Mouse (Mus musculus) liver, adult (tissue): ENCODE results near the gene Mycbp2.
A peak's percentile ranks its signal among the peaks of the same experiment; 100 is the strongest.

Experiments
- GATA4 ChIP-seq: IDR thresholded peaks from 2 replicates; pipeline ENCODE4 v1.6.1; 2014; ENCODE audit warnings: mild to moderate bottlenecking, low read length; ENCODE audit not compliant: insufficient replicate concordance

Gene Mycbp2

DNA sequence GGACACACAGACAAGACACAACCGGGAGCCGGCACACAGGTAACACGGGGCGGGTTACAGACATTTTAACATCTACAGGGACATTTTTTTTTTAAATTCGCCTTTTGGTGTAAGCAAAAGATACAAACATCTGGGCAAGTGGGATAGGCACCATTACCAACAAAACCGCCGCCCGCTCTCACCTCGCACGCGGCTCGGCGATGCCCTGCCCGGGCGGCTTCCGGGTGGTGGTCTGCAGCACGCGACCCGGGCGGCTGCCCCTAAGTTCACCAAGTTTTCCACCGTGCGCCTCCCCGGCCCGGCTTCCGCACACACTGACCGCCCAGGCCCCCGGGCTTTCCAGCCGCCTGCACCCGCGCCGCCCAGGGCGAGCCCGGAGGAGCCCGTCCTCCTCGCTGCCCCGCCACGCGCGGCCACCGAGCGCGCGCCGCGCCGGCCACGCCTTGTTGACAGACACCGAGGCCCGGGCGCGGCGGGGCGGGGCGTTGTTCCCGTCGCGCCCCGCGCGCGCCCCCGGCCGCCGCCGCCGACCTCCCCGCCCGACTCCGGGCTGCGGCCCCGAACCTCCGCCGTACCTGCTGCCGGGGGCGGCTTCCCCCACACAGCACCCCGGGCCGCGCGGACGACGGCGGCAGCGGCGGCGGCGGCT is 247.9 kb downstream of the Mycbp2 start:
- TF ChIP-seq GATA4, result no peak

DNA sequence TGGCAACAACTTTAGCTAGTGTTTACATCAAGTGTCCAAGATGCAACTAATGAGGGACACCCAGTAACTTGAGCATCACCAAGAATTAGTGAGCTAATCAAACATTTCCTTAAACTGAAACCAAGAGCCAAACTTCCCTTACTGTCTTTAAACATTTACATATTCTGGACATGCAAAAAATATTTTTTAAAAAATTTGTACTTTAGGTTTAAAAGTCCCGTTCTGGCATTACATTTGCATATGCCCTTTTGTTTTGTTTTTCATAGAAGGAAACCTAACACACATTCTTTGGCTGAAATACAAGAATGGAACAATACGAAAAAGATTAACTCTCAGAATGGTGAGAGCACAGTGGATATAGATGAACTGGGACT is 248.4 kb downstream of the Mycbp2 start:
- no peak for TF ChIP-seq GATA4

DNA sequence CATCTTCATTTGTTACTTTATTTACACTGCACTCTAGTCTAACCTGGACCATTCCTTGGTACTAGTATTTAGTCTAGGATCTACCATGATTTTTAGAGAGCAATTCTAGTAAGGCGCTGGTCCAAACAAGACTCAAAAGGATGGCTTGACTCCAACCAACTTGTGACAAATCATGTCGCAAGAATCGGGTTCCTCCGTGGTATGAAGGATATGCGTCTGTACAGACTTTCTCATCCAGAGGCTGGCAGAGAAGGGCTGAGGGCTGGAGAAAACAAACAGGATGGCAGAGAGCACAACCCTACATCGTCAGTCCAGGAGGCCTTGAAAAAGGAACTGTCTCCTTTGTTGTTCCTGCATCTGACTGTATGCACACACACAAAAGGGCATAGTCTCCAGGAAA is 250.0 kb downstream of the Mycbp2 start:
- no peak for TF ChIP-seq GATA4

DNA sequence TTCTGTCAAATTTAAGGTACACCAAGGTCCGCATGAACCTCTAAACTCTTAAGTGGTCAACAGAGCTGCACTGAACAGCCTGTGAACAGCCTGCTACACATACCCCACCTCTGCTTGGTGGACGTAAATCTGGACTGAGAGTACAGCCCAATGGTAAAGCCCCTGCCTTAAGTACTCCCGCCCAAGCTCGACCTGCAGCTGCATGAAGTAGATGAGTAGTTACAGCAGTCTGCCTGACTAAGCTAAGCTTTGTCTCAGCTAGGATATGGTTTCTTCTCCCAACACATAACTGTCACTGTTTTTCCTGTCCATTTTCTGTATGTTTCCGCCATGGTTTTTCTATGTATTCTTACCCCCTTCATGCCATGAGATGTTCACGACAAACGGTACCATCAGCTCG is 250.8 kb downstream of the Mycbp2 start:
- TF ChIP-seq GATA4, result no peak

DNA sequence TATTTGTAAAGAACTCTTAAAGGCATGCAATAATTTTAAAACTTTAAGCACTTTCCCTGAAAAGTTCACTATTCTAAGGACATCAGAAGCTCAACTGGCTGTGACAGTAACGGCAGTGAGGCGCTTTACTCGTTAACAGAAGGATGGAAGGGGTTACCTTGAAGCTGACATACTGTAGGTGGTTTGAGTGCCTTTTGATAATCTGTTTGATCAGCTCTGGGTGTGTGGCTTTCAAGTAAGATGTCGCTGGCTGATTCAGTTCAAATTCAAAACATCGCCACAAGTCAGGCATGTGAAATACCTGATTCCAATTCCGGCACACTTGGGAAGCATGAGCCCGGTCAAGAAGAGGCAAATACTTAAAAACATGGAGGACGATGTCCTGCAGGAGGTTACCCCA is 251.6 kb downstream of the Mycbp2 start:
- no peak for TF ChIP-seq GATA4

DNA sequence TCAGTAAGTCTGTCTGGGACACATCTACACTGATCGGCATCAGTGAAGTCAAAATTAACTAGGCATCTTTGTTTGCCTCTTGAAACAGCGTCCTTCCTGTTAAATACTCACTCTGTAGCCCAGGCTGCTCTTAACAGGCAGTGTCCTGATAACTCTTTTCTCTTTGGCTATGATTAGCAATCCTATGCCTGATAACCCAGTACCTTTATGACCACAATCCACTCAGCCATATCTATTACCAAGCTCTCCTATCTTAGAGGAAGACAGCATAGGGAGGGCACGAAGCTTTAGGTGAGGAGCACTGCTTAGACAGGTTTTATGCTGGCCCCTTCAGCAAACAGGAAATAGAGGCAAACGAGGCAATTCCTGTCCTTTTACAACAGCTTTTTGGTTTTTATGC is 252.9 kb downstream of the Mycbp2 start:
- no peak for TF ChIP-seq GATA4

DNA sequence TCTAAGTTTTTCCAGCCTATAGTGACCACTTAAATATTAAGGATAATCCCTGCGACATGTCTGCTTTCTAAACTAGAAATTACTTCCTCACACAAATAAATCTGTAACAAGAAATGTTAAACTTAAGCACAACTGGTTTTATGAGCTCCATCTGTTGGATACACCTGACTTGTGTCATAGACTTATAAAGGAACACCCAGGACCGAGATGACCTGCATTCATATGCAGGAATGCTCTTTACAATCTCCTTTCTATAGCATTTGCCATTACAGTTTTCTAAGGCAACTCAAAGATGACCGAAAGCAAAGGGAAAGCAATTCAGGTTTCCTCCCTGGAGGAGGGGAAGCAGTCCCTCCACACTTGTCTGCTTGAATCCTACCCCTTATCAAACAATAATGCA is 253.4 kb downstream of the Mycbp2 start:
- TF ChIP-seq GATA4, result no peak

DNA sequence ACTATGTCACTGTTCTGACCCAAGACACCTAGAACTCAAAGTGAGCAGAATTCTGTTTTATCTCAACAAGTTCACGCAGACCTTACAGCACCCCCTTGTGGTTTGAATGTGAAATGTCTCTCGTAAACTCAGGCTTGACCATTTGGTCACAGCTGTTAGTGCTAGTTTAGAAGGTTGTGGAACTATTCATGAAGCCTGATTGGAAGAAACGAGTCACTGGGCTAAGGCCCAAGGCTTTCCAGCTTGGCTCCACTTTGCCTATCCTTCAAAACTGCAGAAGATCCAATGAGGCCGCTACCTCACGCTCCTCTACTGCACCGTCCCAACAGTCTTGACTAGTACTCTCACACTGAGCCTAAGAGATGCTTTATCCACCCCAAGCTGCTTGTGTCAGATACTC is 258.0 kb downstream of the Mycbp2 start:
- no peak for TF ChIP-seq GATA4

DNA sequence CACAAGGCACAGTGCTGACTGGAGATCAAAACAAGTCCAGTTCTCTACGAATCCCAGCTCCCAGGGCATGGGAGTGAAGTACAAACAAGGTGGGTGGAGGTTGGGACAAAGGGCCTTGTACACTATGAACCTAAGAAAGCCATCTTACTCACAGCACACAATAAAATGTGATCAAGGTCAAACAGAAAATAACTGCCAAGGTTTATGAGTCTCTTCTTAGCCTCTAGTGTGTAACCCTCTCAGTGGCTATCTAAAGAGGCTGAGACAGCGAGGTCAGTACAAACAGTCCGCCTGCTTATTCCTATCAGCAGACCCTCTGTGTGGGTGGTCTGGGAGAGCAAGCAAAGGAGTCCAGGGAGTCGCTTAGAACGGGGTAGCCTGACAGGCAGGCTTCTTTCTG is 258.8 kb downstream of the Mycbp2 start:
- TF ChIP-seq GATA4, result no peak

DNA sequence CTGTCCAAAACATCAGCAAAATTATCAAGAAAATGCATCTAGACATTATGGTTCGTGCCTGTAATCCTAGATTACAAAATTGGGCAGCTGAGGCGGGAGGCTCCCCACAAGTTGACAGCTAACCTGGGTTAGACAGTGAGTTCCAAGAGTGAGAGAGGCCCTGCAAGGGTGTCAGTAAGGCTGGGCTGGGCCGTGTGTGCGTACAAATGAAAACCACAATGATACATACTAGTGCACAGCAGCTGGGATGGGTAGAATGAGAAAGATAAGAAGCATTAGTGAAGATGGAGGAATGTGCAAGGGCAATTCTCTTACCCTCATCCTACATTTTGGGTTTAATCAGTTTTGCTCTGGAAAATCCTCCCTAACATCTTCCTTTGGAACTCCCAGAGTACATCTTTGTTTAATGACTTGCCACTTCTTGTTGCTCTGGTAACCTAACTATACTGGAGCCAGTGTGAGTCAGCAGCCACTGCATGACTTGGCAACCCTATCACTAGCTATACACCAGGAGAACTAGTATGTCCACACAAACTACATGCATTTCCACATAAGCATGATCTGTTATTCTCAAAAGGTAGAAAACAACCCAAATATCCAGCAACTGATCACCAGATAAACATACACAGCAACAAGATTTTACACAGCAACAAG is 259.8 kb downstream of the Mycbp2 start:
- no peak for TF ChIP-seq GATA4

DNA sequence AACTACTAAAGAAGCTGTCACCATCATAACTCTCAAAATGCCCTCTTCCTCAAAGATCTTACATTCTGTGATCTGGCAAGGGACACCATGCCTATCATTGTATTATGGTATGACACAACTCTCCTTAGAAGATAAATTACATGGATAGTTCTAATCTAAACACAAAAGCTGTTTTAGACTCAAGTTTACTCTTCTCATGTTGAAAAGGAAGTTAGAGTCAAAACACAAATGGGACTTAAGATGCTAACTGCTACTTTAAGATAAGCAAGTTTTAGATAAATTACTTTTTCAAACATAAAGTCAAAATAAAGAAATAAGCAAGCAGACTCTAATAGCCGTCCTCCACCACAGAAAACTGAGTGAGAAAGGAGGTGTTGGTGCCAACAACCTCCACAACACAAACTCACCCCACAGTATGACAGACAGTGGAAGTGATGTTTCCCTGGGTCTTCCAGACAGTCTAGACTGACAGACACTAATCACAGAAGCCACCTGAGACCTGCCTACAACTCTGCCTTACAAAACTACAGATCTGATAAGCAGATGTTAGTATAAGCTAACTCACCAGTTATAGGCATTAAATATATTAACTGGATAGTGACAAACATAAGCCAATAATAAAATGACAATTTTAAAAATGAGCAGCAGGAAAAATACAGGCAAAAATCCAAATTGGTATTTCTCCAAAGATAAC is 260.6 kb downstream of the Mycbp2 start:
- TF ChIP-seq GATA4, result no peak

DNA sequence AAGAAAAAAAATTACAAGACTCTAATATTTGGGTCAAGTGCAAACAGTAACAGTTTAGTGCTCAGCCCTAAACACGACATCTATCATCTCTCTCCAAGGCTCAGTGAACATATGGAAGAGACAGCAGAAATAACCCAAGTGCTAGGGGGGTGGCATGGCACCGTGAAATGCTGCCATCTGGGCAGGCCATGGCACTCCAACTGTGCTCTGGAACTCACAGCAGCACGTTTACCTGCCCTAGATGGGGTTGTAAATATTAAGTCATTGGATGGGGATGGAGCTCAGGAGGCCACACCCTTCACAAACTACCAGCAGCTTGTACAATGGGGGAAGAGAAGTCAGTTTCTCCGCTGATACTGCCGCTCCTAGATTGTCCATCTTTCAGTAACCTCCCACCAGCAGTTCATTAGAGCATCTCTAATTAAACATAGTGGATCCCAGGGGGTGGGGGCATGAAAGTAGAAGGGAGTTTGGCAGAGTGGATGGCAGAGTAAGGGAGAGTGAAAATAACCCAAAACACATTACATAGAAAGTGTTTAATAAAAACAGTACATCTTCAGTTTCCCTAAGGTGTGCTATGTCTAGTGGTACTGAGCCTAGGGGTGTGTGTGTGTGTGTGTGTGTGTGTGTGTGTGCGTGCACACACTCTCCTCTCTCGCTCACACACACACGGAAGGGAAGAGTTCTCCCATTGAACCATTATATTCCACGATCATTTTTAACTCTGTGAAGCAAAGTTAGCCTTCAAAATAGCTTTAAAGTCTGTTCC is 267.2 kb downstream of the Mycbp2 start:
- no peak for TF ChIP-seq GATA4

DNA sequence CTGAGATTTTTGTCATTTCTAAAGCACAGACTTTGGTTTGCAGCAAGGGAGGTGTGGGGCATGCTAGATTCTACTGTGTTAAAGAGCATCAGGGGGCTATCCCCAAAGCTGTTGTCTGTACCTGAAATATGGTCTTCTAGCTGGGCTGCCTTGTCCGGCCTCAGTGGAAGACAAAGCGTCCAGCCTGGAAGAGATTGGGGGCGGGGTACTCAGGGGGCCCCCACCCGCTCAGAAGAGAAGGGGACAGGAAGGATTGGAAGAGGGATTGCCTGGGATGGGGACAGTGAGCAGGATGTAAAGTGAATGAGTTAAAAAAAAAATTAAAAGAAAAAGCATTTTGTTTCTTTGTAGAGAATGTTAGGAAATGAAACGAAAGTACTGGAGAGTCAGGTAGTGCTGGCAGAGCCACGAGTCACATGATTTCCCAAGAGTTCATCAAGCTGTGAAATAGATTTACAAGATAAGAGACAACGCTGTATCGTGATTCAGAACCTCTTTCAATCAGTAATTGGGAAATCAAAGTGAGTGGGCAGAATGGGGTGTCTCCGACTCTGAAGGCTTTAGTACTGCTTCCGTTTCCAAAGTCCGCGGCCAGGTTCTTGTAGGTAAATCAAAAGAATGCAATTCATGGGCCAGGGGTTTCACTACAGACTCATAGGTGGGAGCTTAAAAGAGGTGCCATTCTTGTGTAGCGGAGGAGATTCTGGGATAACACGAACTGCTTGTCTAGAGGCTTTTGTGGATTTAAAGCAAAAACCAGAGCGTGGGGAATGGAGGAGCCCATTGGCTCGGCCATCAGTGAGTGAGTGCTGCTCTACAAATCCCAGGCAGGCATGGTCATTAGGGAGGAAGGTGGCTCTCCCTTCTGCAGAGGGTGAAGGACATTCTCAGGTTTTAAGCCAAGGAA is 268.4 kb downstream of the Mycbp2 start:
- peak; percentile 99 for TF ChIP-seq GATA4

DNA sequence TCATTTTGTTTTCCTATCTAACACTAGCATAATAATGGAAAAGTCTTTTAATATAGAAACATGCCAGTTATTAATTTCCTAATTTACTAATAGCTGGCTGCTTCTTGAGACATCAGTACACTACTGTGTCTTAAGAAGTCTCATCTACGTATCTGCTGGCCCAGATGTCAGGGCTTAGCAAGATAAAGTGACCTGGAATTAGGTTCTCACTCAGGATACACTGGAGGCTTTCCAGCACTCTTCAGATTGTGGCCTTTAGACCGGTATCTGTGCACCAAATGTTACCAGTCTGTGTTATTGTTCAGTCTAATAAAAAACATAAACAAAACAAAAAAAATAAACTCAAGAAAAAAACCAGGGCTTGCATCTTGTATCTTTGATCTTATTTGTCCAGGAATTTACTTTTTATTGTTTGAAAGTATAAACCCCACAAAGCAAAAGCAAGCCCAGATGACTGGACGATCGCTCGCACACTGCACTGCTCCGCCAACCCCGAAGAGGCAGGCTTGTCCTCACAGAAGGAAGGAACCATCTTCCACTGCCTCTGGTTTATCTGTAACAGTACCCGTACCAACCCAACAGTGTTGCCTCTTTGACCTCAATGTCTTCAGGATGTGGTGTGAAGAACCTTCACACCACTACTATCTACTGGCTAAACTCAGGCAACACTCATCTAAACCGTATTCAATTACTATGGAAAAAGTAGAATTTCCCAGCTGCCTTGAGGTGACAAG is 269.2 kb downstream of the Mycbp2 start:
- no peak for TF ChIP-seq GATA4
